Mouse (Mus musculus): Measurements from ENCODE around the gene Epp13. TPM values are rescaled to one million over a fixed set of nuclear protein-coding genes. Genes with fewer than 3 reads are reported as not detected.

Epp13 gene
- polyA plus RNA-seq (2012; ENCODE audit: low replicate concordance) = not detected in 2 replicates

GRCm38 (mm10) chr7:6252410-6252809, at the start of gene Epp13:
Epp13 (plus strand) TSS chr7:6252710.

GRCm38 (mm10) chr7:6221978-6222377, 30.5 kb upstream of the Epp13 start, which contains the start of gene Zscan5b:
Zscan5b (plus strand) TSS chr7:6222278.

GRCm38 (mm10) chr7:6285842-6286705, 33.6 kb downstream of the Epp13 start, which contains the start of gene Zfp667:
Zfp667 (plus strand) TSS chr7:6286579.

GRCm38 (mm10) chr7:6331233-6331956, 78.9 kb downstream of the Epp13 start, which contains the start of gene Zfp583:
Zfp583 (minus strand) TSS chr7:6331285.

Other genes starting within 250 kb of the Epp13 start
- gene Vmn1r65, start 241.7 kb upstream of the Epp13 start, polyA plus RNA-seq (2012; ENCODE audit: low replicate concordance) = not detected in 2 replicates
- not detected in 2 replicates for gene Nlrp4c, start 207.5 kb upstream of the Epp13 start, polyA plus RNA-seq (2012; ENCODE audit: low replicate concordance)
- 36.9 and 38.0 TPM in 2 replicates for gene Zfp787, start 96.7 kb upstream of the Epp13 start, polyA plus RNA-seq (2012; ENCODE audit: low replicate concordance)
- gene Zfp444, start 80.5 kb upstream of the Epp13 start, polyA plus RNA-seq (2012; ENCODE audit: low replicate concordance) = 38.6 and 41.4 TPM in 2 replicates
- not detected in 2 replicates for gene Galp, start 55.6 kb upstream of the Epp13 start, polyA plus RNA-seq (2012; ENCODE audit: low replicate concordance)
- not detected in 2 replicates for gene Zscan5b, start 30.4 kb upstream of the Epp13 start, polyA plus RNA-seq (2012; ENCODE audit: low replicate concordance)
- 0.45 and 0.68 TPM in 2 replicates for gene Zfp667, start 33.9 kb downstream of the Epp13 start, polyA plus RNA-seq (2012; ENCODE audit: low replicate concordance)
- gene Zfp583, start 78.6 kb downstream of the Epp13 start, polyA plus RNA-seq (2012; ENCODE audit: low replicate concordance) = 0.68 and 3.8 TPM in 2 replicates
- gene Gm3854, start 91.0 kb downstream of the Epp13 start, polyA plus RNA-seq (2012; ENCODE audit: low replicate concordance) = not detected in 2 replicates
- gene Zfp78, start 110.6 kb downstream of the Epp13 start, polyA plus RNA-seq (2012; ENCODE audit: low replicate concordance) = 0.30 TPM in 1 of 2 replicates, not detected in the other
- 0.40 and 0.44 TPM in 2 replicates for gene Zfp28, start 130.6 kb downstream of the Epp13 start, polyA plus RNA-seq (2012; ENCODE audit: low replicate concordance)
- not detected in 2 replicates for gene Smim17, start 146.0 kb downstream of the Epp13 start, polyA plus RNA-seq (2012; ENCODE audit: low replicate concordance)
- not detected in 2 replicates for gene Gm20715, start 157.6 kb downstream of the Epp13 start, polyA plus RNA-seq (2012; ENCODE audit: low replicate concordance)
- 0.17 TPM in 1 of 2 replicates, not detected in the other for gene Olfr1344, start 186.0 kb downstream of the Epp13 start, polyA plus RNA-seq (2012; ENCODE audit: low replicate concordance)
- gene Olfr1336, start 203.5 kb downstream of the Epp13 start, polyA plus RNA-seq (2012; ENCODE audit: low replicate concordance) = not detected in 2 replicates
- 0.06 TPM in 1 of 2 replicates, not detected in the other for gene Olfr1346, start 214.4 kb downstream of the Epp13 start, polyA plus RNA-seq (2012; ENCODE audit: low replicate concordance)
- gene Olfr5, start 234.2 kb downstream of the Epp13 start, polyA plus RNA-seq (2012; ENCODE audit: low replicate concordance) = not detected in 2 replicates
- gene Olfr1347, start 247.0 kb downstream of the Epp13 start, polyA plus RNA-seq (2012; ENCODE audit: low replicate concordance) = not detected in 2 replicates

All from leukemia stem cell, adult 10-12 weeks (primary cell).